Mouse (Mus musculus) stomach, postnatal 0 days (tissue): Measurements from ENCODE around the gene Foxn2. TPM values are rescaled to one million over a fixed set of nuclear protein-coding genes. Genes with fewer than 3 reads are reported as not detected.

ENCODE experiments used
- ATAC-seq: fragments of 200-750 bp; cut with Nextera tagmentation; 2 replicates; pipeline ENCODE4 v1.8.0; 2017; ENCODE audit not compliant: low FRiP score, low TSS enrichment
- DNase-seq: peaks from one replicate; pipeline ENCODE4 v3.0.0-alpha.2; 2016; ENCODE audit warnings: low spot score
- H3K27ac ChIP-seq: fragments of 300-500 bp; sonication (generic); replicated peaks from 2 replicates; pipeline ENCODE4 v1.5.1; 2014; ENCODE audit warnings: mild to moderate bottlenecking, control low read depth
- H3K27me3 ChIP-seq: fragments of 300-500 bp; sonication (generic); 2 replicates; pipeline ENCODE4 v1.6.1; 2014; ENCODE audit warnings: low read length; ENCODE audit not compliant: control insufficient read depth, insufficient read depth
- H3K36me3 ChIP-seq: fragments of 300-500 bp; sonication (generic); 2 replicates; pipeline ENCODE4 v1.6.1; 2014; ENCODE audit warnings: low read length, mixed read lengths; ENCODE audit not compliant: control insufficient read depth, insufficient read depth
- H3K4me1 ChIP-seq: fragments of 300-500 bp; sonication (generic); replicated peaks from 2 replicates; pipeline ENCODE4 v1.6.1; 2014; ENCODE audit warnings: antibody characterized with exemption; ENCODE audit not compliant: control insufficient read depth, insufficient read depth
- H3K4me2 ChIP-seq: fragments of 300-500 bp; sonication (generic); replicated peaks from 2 replicates; pipeline ENCODE4 v1.6.1; 2014; ENCODE audit warnings: low read depth, mild to moderate bottlenecking, control low read depth, moderate library complexity
- H3K4me3 ChIP-seq: fragments of 300-500 bp; sonication (generic); 2 replicates; pipeline ENCODE4 v1.5.1; 2014; ENCODE audit warnings: low read depth, low read length, control low read depth
- H3K9ac ChIP-seq: fragments of 300-500 bp; sonication (generic); 2 replicates; pipeline ENCODE4 v1.6.1; 2014; ENCODE audit warnings: mild to moderate bottlenecking, low read length, control low read depth, mixed read lengths
- H3K9me3 ChIP-seq: fragments of 300-500 bp; sonication (generic); 2 replicates; pipeline ENCODE4 v1.6.1; 2016; ENCODE audit warnings: low read length; ENCODE audit not compliant: control insufficient read depth
- CTCF ChIP-seq: IDR thresholded peaks from 2 replicates; pipeline ENCODE4 v1.5.1; 2016; ENCODE audit warnings: antibody characterized with exemption, low read depth, mild to moderate bottlenecking, moderate library complexity
- EP300 ChIP-seq: optimal IDR thresholded peaks from 2 replicates; pipeline ENCODE3; 2016; ENCODE audit warnings: antibody characterized with exemption
- WGBS: fragments of 180-500 bp; shearing (Covaris S2); extraction: QIAGEN DNeasy Blood & Tissue Kit; methylation state at CpG from one replicate; pipeline ENCODE4 v1.1.7; 2014; 5-methylcytosine and 5-hydroxymethylcytosine counted together
- polyA plus RNA-seq: library from polyadenylated mRNA; unstranded; fragments of >200 nt; fragmentation: Nextera tagmentation; extraction: Ambion mirVana; gene quantifications from 2 replicates; pipeline ENCODE4 v1.2.1, GENCODE M21; 2015

Foxn2 gene
- polyA plus RNA-seq, 1 experiment from 2014 or later = 8.2 TPM

DNA sequence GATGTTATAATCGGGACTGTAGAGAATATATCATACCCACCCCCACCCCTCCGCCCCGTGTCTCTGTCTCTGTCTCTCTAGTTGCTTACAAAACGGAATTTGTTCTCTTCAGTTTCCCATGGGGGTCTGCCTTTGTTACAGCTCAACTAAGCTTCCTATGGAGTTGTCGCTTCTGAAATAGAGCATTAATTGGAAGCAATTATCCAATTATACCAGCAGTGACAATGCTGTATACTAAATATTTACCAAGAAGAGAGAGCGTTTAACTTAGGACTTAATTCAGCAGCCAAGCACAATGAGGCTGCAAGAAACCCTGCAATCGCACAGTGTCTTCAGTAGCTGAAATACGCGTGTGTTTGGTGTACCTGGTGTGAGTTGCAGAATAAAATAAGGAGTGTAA, 53.0 kb downstream of the Foxn2 start:
- H3K9ac ChIP-seq = no peak overlapping the region
- H3K4me1 ChIP-seq = no peaks in the 10 kb centered on the region
- TF ChIP-seq EP300 (no peak), CTCF (no peak)
- H3K27ac ChIP-seq = no peak overlapping the region
- no peak overlapping the region for H3K4me3 ChIP-seq
- 81% methylated on average over 9 of the region's 9 CpGs for WGBS
- no peaks in the 10 kb centered on the region for H3K9me3 ChIP-seq
- H3K27me3 ChIP-seq = no peaks in the 10 kb centered on the region
- ATAC-seq = no peak
- H3K4me2 ChIP-seq = no peak overlapping the region
- DNase-seq = no peak
- H3K36me3 ChIP-seq = peaks cover 8% of the 10 kb centered on the region

DNA sequence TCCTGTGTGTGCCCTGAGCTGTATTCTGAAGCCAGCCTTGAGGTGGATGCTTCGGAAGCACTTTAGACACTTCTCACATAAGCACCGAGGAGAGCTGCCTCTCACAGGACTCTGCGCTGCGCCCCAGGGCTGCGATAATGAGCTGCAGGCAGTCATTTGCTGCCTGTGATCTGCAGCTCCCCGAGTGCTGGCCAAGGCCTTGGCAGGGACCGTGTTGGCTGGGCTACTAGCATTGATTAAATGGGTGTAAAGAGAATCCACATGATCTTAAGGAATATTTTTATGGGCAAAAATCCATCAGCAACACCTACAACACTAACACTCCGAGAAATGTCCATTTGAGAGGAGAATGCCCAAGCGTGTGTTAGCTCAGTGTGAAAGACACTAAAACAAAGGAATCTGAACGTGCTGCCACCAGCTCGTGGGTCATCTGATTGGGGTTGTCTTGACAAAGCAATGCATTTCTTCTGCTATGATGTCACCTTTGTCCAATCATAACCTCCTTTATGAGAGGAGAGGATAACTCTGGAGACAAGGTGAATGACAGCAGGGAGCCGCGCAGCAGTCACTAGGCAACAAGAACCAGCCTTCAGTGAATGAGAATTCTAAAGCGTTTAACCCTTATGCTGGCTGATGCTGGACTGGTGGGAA, 53.7 kb downstream of the Foxn2 start:
- Histone ChIP-seq H3K27ac (no peak overlapping the region), H3K9ac (no peak overlapping the region), H3K36me3 (peaks cover 8% of the 10 kb centered on the region), H3K9me3 (no peaks in the 10 kb centered on the region), H3K4me2 (no peak overlapping the region), H3K4me3 (no peak overlapping the region), H3K4me1 (no peaks in the 10 kb centered on the region), H3K27me3 (no peaks in the 10 kb centered on the region)
- ATAC-seq = no peak
- 67% methylated on average over 14 of the region's 14 CpGs for WGBS
- no peak for TF ChIP-seq EP300
- TF ChIP-seq CTCF = no peak
- DNase-seq = no peak

GRCm38 (mm10) chr17:88494772-88495132, 54.2 kb downstream of the Foxn2 start:
- Histone ChIP-seq H3K27me3 (no peaks in the 10 kb centered on the region), H3K9me3 (no peaks in the 10 kb centered on the region), H3K27ac (no peak overlapping the region), H3K4me3 (no peak overlapping the region), H3K4me1 (no peaks in the 10 kb centered on the region), H3K4me2 (no peak overlapping the region), H3K9ac (no peak overlapping the region), H3K36me3 (peaks cover 8% of the 10 kb centered on the region)
- DNase-seq (no peak), ATAC-seq (no peak)
- 72% methylated on average over 10 of the region's 10 CpGs for WGBS
- TF ChIP-seq EP300 (no peak), CTCF (no peak)

DNA sequence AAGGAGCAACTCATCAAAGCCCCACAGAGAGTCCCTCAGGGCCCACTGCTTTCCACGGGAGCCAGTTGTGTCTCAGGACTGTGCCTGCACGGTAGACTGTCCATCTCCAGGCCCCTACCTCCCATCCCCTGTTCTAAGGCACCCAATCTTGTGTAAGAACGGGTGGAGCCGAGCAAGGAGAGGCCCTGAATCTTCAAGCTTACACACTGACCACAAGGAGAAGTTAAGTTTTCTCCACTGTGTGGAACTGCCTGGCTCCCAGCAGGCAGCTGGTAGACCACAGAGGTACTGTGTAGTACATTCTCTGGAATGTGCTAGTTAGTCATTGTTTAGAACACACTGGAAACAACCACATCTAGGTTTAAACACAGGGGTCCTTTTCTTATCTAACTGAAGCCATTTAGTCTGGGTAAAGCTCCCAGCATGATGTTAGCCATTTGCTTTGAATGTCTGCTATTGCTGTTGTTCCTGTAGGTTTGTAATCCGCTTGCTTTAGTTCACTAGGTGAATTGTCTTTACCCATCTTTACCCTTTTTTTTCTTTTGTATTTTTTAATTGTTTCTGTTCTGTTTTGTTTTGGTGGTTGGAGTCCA, 57.7 kb downstream of the Foxn2 start:
- DNase-seq (no peak), ATAC-seq (no peak)
- no peak for TF ChIP-seq CTCF
- TF ChIP-seq EP300 = no peak
- no peak overlapping the region for H3K4me2 ChIP-seq
- H3K4me3 ChIP-seq = no peak overlapping the region
- no peaks in the 10 kb centered on the region for H3K36me3 ChIP-seq
- H3K9ac ChIP-seq = no peak overlapping the region
- H3K4me1 ChIP-seq = no peaks in the 10 kb centered on the region
- H3K27me3 ChIP-seq = no peaks in the 10 kb centered on the region
- 85% methylated on average over 5 of the region's 5 CpGs for WGBS
- no peak overlapping the region for H3K27ac ChIP-seq
- no peaks in the 10 kb centered on the region for H3K9me3 ChIP-seq

GRCm38 (mm10) chr17:88504056-88504455, 63.5 kb downstream of the Foxn2 start:
- no peaks in the 10 kb centered on the region for H3K4me1 ChIP-seq
- DNase-seq (no peak), ATAC-seq (no peak)
- WGBS = 93% methylated on average over 13 of the region's 13 CpGs
- H3K9ac ChIP-seq = no peak overlapping the region
- H3K36me3 ChIP-seq = no peaks in the 10 kb centered on the region
- no peaks in the 10 kb centered on the region for H3K27me3 ChIP-seq
- H3K4me2 ChIP-seq = no peak overlapping the region
- no peaks in the 10 kb centered on the region for H3K9me3 ChIP-seq
- no peak for TF ChIP-seq EP300
- TF ChIP-seq CTCF = no peak
- H3K4me3 ChIP-seq = no peak overlapping the region
- H3K27ac ChIP-seq = no peak overlapping the region

DNA sequence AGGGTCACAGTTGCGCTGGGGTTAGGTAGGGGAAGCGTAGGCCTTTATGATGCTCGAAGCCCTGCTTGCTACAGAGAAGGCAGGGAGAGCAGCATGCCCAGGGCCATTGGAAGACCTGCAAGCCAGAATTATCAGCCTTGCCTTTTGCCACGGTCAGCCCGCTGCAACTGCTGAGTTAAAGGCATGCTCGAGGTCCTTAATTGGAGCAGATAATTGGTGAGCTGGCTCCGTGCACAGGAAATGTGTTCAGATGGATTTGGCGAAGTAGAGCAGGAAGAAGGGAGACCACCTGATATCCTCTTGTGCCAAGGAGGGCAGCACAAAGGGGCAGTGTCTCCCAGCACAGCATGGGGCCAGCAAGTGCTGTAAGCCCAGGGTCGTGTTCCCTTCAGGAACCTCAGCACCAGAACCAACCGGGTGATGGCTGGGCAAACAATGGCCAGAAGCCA, 64.8 kb downstream of the Foxn2 start:
- 47% methylated on average over 10 of the region's 10 CpGs for WGBS
- no peaks in the 10 kb centered on the region for H3K27me3 ChIP-seq
- no peaks in the 10 kb centered on the region for H3K4me1 ChIP-seq
- no peak for TF ChIP-seq CTCF
- no peak for TF ChIP-seq EP300
- no peak overlapping the region for H3K27ac ChIP-seq
- ATAC-seq = no peak
- no peak overlapping the region for H3K4me3 ChIP-seq
- no peak overlapping the region for H3K4me2 ChIP-seq
- H3K9ac ChIP-seq = no peak overlapping the region
- H3K9me3 ChIP-seq = no peaks in the 10 kb centered on the region
- H3K36me3 ChIP-seq = no peaks in the 10 kb centered on the region
- no peak for DNase-seq
